Mouse (Mus musculus): Measurements from ENCODE around the gene Nprl3. TPM values are rescaled to one million over a fixed set of nuclear protein-coding genes. Genes with fewer than 3 reads are reported as not detected.
"Not testable (repeated sequence)": the region's sequence is repeated elsewhere in the genome, so short reads cannot be mapped to it uniquely, and the experiment has no call there.

The Nprl3 gene
- 10 to 100 TPM; 22.6 to 28.5 TPM for total RNA-seq (2021)
- long read RNA-seq, experiment 1, transcript Nprl3-201 (13 exons, 2,865 nt): major isoform, 17 of 32 reads
- long read RNA-seq, experiment 1, partial matches to known transcripts: 1 of 32 reads
- long read RNA-seq, experiment 1, other reads (novel, unspliced or antisense): 10 of 32 reads
- long read RNA-seq, experiment 2, transcript Nprl3-201 (13 exons, 2,865 nt): major isoform, 5 of 12 reads
- long read RNA-seq, experiment 2, partial matches to known transcripts: 1 of 12 reads
- long read RNA-seq, experiment 2, other reads (novel, unspliced or antisense): 2 of 12 reads

DNA sequence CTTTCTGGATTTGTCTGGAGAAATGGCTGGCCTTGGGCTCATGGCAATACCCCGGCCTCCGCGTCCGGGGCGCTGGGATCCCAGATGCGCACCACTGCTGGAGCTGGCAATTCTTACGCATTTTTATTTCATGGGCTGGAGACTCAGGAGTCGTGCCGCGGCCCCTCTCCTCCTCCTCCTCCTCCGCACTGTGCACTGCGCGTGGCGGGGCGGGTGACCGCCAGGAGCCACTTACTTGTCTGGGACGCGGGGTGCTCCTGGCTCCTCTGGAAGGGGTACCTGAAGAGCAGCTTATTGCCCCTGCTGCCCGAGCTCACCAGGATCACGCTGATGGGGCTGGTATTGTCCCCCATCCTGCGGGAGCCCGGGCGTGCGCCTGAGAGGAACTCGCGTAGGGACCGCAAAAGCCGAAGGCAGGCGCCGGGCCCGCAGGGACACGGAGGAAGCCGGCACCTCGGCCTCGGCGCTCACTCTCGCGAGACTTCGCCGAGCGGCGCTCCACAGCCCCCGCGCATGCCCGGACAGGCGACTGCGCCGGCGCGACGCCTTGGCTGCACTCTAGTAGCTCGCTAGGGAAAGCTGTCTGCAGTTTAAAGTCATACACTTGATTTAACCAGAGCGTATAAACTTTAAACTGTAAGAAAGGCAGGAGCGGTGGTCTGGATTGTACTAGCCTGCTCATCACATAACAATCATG is at the start of gene Nprl3:
Gene Nprl3 (minus strand): TSS at position 520 of the 697 bp plus-strand sequence.
- peak; percentile 96 to 97 for DNase-seq

GRCm38 (mm10) chr11:32316009-32316408 is 48.5 kb upstream of the Nprl3 start:
- no peak for DNase-seq

DNA sequence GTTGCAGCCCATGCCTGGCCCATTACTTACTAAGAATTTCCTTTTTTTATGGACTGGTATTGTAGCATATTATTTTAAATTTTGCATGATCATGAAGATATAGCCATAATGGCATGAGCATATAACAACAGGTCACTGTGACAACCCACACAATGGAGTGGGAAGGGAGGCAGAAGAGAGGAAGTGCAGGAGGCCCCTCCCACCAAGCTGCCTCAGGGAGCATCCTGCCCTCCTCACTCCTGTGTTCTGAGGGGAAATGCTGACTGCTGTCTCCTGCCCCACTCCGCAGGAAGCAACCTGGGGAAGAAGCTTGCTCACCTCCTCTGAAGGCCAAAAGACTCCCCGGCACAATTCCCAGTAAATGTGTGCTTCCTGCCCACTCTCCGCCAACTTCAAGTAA is 42.4 kb upstream of the Nprl3 start:
- no peak for DNase-seq

DNA sequence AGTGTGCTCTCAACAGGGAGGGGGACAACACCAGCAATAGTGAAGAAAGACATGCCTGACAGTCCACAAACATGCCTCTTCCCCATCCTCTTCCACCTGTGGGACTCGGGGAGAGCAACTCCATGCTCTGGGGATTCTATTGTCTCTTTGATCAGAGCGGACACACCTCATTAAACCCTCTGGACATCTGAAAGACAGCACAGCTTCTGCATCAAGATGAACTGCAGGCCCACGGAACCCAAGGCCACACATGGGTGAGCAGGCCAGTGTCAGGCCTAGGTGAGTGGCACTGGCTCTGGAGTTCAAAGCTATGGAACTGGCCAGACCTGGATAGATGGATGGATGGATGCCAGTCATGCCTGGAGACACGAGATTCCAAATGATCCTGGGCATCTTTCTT is 41.9 kb upstream of the Nprl3 start:
- no peak for DNase-seq

GRCm38 (mm10) chr11:32307006-32307405 is 39.5 kb upstream of the Nprl3 start:
- DNase-seq: no peak

- no peak for DNase-seq
Measured at GRCm38 (mm10) chr11:32303455-32303854, 35.9 kb upstream of the Nprl3 start.

DNA sequence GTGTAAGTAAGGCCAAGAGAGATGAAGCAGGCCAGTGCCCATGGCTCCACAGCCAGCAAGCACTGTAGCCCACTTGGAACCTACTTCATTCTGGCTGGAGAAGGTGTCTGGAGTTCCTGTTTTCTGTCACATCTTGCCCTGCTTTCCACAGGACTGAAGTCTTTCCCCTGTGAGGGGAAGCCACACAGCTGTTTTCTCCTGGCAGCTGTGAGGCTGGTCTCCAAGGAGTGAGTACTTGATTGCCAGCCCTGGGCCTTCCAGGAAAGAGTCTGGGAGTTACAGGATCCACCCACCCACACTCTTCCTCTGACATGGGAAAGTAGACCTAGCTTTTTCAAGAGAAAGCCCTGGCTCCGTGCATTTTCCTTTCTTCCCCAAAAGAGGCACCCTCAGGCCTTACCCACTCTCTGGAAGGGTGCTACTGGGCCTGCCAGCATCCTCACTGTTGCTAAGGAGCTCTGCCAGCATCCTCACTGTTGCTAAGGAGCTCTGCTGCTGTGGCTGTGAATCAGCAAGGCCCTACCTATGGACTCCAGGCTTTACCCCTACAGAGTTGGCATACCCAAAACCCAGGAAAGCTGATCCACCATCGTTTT is 35.4 kb upstream of the Nprl3 start:
- DNase-seq: peak; percentile 30 to 50

GRCm38 (mm10) chr11:32301506-32301905 is 34.0 kb upstream of the Nprl3 start:
- no peak for DNase-seq

- DNase-seq: no peak
Measured at GRCm38 (mm10) chr11:32300279-32301267, 33.1 kb upstream of the Nprl3 start.

DNA sequence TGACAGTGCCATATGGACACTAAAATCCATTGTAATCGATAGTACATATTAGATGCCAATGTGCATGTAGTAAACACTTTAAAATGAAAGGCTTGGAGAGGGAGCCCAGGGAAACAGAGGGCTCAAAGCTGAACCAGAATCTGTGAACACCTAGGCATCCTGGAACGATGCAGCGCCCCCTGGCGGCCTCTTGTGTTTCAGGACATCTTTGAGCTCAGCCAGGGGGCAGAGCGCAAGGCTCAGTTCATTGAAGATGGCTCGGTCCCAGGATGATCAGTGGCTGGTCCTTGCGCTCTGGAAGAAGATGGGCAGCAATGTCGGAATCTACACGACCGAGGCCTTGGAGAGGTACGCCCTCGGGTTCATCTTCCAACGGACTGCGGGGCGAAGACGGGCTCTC is 32.4 kb upstream of the Nprl3 start, which contains the start of gene Hbq1a:
Gene Hbq1a (plus strand): TSS at position 205 of the 400 bp plus-strand sequence.
- peak; percentile 43 to 74 for DNase-seq

DNA sequence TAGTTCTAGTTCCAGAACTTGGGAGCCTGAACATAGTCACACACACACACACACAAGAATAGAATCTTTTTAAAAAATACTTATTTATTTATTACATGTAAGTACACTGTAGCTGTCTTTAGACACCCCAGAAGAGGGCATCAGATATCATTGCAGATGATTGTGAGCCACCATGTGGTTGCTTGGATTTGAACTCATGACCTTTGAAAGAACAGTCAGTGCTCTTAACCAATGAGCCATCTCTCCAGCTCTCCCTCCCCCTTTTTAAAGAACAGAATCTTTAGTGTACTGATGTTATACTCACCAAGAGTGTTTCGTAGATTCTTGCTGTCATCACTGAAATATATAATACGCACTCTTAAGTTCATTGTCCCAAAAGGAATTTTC is 31.0 kb upstream of the Nprl3 start:
- DNase-seq: no peak

- DNase-seq: no peak
Measured at GRCm38 (mm10) chr11:32297866-32298531, 30.5 kb upstream of the Nprl3 start.

- DNase-seq: not testable (repeated sequence)
Measured at GRCm38 (mm10) chr11:32297417-32297816, 29.9 kb upstream of the Nprl3 start.

GRCm38 (mm10) chr11:32296203-32296602 is 28.7 kb upstream of the Nprl3 start, which contains the start of gene Hba-a2:
Gene Hba-a2, plus strand, starts transcription at chr11:32296489.
- not testable (repeated sequence) for DNase-seq

DNA sequence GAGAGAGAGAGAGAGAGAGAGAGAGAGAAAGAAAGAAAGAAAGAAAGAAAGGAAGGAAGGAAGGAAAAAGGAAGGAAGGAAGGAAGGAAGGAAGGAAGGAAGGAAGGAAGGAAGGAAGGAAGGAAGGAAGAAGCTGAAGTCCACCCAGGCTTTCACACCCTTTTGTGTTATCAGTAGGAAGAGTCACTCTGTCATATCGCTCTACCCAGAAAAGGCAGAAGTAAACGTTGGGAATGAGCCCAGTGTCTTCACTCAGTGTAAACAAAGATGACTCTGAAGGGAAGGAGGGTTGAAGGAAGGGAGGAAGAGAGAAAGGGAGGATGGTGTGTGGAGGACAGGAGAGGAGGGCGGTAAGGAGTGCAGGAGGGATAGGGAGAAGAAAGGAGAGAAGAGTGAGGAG is 26.0 kb upstream of the Nprl3 start:
- DNase-seq: not testable (repeated sequence)

GRCm38 (mm10) chr11:32292819-32293218 is 25.3 kb upstream of the Nprl3 start:
- DNase-seq: not testable (repeated sequence)

GRCm38 (mm10) chr11:32287493-32287825 is 20.0 kb upstream of the Nprl3 start:
- no peak for DNase-seq

DNA sequence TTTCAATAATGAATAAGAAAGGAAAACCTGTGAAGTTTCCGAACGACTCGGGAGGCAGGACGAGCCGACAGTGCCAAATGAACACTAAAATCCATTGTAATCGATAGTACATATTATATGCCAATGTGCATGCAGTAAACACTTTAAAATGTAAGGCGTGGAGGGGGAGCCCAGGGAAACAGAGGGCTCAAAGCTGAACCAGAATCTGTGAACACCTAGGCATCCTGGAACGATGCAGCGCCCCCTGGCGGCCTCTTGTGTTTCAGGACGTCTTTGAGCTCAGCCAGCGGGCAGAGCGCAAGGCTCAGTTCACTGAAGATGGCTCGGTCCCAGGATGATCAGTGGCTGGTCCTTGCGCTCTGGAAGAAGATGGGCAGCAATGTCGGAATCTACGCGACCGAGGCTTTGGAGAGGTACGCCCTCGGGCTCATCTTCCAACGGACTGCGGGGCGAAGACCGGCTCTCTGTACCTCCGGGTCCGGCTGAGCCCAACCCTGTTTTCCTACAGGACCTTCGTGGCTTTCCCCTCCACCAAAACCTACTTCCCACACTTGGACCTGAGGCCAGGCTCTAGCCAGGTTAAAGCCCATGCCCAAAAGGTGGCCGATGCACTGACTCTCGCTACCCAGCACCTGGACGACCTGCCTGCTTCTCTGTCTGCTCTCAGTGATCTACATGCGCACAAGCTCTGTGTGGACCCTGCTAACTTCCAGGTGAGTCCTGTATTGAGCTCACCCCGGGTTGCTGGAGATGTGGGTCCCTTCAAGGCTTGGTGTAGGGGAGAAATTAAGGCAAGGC is 19.4 kb upstream of the Nprl3 start, which contains the start of gene Hbq1b:
Gene Hbq1b (plus strand): TSS at position 271 of the 798 bp plus-strand sequence.
- peak; percentile 63 to 86 for DNase-seq

GRCm38 (mm10) chr11:32285887-32286286 is 18.4 kb upstream of the Nprl3 start:
- not testable (repeated sequence) for DNase-seq

DNA sequence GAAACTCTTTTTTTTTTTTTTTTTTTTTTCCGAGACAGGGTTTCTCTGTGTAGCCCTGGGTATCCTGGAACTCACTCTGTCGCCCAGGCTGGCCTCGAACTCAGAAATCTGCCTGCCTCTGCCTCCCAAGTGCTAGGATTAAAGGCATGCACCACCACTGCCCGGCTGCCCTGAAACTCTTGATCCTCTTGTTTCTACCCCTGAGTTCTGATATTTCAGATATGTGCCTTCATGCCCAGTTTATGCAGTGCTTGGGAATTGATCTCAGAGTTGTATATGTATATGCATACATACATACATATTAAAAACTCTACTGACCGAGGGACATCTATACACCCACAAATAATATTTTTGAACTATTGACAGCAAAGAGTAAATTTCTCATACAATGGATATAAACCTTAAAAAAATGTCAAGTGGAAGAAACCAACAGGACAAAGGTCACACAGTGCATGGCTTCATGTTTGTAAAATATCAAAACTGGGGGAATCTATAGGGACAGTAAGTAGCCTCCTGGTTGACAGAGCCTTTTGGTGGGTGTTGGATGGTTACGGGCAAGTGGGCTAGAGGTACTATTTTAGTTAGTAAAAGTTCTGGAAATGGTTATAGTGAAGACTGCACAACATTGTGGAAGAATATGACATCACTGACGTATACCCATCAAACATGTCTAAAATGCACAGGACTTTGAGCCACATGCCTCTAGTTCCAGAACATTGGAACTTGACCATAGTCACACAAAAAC is 17.7 kb upstream of the Nprl3 start:
- DNase-seq: no peak

Measured in heart, adult 18-20 months (tissue).